Mouse (Mus musculus): ENCODE data around the gene Ifitm6. TPM values are rescaled to one million over a fixed set of nuclear protein-coding genes. Genes with fewer than 3 reads are reported as not detected.
A peak's percentile ranks its signal among the peaks of the same experiment; 100 is the strongest.
"Not testable (repeated sequence)": the region's sequence is repeated elsewhere in the genome, so short reads cannot be mapped to it uniquely, and the experiment has no call there.

Ifitm6 gene
- polyA plus RNA-seq, 1 experiment from 2014 or later: 53.6 TPM

DNA sequence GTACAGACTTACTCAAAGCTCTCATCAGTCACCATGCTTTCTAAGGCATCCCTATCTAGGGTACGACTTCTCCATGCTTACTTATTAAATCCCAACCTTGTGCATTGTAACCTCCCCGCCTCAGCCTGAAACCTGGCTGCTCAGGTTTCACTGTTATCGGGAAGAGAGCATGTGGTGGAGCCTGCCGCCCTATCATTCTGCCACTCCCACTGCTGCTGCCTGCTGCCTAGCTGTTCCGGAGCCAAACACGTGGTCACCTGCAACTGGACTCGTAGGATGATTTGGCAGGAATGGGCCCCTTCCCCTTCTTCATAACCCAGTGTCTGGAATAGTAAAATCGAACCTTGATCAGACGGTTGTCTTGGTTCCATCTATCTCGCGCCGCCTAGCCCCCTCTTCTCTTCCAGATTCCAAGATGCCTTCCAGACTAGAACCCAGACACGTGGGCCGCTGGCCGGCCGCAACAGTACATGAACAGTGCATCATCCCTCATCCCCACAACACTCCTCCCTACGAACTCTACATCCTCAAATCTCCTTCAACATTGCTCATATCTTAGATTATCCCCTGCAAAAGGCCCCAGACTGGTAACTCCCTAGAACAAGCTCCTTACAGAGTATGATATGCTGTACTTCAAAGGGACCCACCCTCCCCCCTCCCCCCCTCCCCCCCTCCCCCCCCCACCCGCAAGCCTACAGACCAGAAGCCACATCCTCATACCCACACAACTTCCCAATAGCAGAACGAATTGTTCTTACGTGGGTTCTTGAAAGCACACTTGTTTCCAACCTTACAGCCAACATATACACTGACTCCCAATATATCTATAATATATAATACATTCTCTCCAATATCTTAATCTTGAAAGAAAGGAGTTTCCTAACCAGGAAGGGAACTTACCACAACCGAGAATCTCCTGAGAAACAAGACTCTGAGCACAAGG lies 20.6 kb upstream of the Ifitm6 start:
- 49% methylated on average over 20 of the region's 21 CpGs for WGBS (ENCODE audit: insufficient replicate concordance)
- Histone ChIP-seq H3K4me2 (ENCODE audit: low read depth, low read length) (peak overlapping the region; percentile 14; the same call in 1 of the 2 replicates), H3K27ac (ENCODE audit: low read depth) (peak overlapping the region; percentile 69), H3K9ac (replicated peaks) (no peak overlapping the region), H3K27me3 (ENCODE audit: insufficient read depth, low read length) (no peaks in the 10 kb centered on the region), H3K4me3 (ENCODE audit: low read depth, low read length) (no peak overlapping the region), H3K9me3 (ENCODE audit: low read length) (no peaks in the 10 kb centered on the region), H3K36me3 (replicated peaks; ENCODE audit: insufficient read depth, low read length) (no peaks in the 10 kb centered on the region), H3K4me1 (ENCODE audit: insufficient read depth) (peaks cover 20% of the 10 kb centered on the region)
- no peak for TF ChIP-seq EP300 (IDR thresholded peaks at IDR 0.05; ENCODE audit: low read depth)
- TF ChIP-seq CTCF (IDR thresholded peaks at IDR 0.05; ENCODE audit: low read depth): no peak
- DNase-seq: peak; percentile 14
- peak; percentile 33; the same call in 1 of the 2 replicates for ATAC-seq

DNA sequence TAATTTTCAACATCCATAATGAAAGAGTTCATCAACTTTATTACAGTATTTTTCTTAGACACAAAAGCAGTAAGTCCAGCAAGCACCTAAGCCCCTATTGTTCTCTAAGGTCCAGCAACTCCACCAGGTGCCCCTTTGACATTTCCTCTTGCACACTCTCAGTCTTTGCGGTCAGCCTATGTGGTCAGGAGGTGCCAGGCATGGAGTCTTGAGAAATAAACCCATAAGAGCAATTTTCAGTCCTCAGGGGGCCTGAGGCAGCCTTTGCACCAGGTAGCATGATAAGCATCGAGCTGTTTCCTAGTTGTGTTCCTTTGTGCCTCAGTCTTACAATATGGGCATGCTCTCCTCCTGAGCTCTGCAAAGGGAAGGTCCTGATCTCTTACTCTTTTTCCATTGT lies 18.9 kb upstream of the Ifitm6 start:
- not testable (repeated sequence) for H3K36me3 ChIP-seq (replicated peaks; ENCODE audit: insufficient read depth, low read length); H3K9ac ChIP-seq (replicated peaks); H3K4me3 ChIP-seq (ENCODE audit: low read depth, low read length); ATAC-seq; H3K9me3 ChIP-seq (ENCODE audit: low read length); H3K27ac ChIP-seq (ENCODE audit: low read depth); DNase-seq; H3K4me2 ChIP-seq (ENCODE audit: low read depth, low read length); H3K27me3 ChIP-seq (ENCODE audit: insufficient read depth, low read length)
- WGBS (ENCODE audit: insufficient replicate concordance): 37% methylated on average over 1 of the region's 2 CpGs
- peaks cover 17% of the 10 kb centered on the region for H3K4me1 ChIP-seq (ENCODE audit: insufficient read depth)

DNA sequence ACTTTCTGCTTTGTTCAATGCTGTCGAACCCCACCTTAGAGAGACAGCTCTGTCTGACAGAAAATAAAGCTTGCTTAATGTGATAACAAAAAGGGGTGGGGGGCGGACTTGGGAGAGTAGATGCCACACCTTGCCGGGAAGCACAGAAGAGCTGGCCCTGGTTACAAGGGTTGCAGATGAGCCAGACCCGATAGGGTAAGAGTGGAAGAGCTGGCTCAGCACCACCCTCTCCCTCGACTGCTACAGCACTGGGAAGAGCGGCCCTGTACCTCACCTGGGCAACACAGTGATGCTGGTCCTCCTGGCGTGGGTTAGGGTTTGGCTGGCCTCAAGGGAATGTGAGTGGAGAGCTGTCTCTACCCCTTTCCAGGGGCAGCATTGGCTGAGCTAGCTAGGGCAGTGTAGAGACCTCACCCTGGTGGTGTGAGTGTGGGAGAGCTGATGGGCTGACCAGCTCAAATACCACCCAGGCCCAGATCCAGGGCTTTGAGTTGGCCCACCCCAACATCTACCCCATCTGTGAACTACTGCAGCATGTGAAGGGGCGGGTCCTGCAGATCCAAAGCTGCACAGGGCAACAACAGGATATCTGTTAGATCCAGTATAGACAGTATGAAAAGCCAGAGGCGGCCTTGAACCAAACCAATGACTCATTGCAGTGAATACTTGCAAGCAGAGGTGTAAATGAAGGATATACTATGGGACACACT lies 14.9 kb upstream of the Ifitm6 start:
- WGBS (ENCODE audit: insufficient replicate concordance): 61% methylated on average over 9 of the region's 9 CpGs
- H3K9me3 ChIP-seq (ENCODE audit: low read length): no peaks in the 10 kb centered on the region
- H3K36me3 ChIP-seq (replicated peaks; ENCODE audit: insufficient read depth, low read length): no peaks in the 10 kb centered on the region
- ATAC-seq (peak; percentile 40; the same call in 1 of the 2 replicates), DNase-seq (no peak)
- H3K9ac ChIP-seq (replicated peaks): no peak overlapping the region
- no peak overlapping the region for H3K27ac ChIP-seq (ENCODE audit: low read depth)
- H3K4me3 ChIP-seq (ENCODE audit: low read depth, low read length): no peak overlapping the region
- TF ChIP-seq EP300 (IDR thresholded peaks at IDR 0.05; ENCODE audit: low read depth) (no peak), CTCF (IDR thresholded peaks at IDR 0.05; ENCODE audit: low read depth) (no peak)
- H3K4me1 ChIP-seq (ENCODE audit: insufficient read depth): peaks cover 4% of the 10 kb centered on the region; the same call in 1 of the 2 replicates
- no peaks in the 10 kb centered on the region for H3K27me3 ChIP-seq (ENCODE audit: insufficient read depth, low read length)
- no peak overlapping the region for H3K4me2 ChIP-seq (ENCODE audit: low read depth, low read length)

DNA sequence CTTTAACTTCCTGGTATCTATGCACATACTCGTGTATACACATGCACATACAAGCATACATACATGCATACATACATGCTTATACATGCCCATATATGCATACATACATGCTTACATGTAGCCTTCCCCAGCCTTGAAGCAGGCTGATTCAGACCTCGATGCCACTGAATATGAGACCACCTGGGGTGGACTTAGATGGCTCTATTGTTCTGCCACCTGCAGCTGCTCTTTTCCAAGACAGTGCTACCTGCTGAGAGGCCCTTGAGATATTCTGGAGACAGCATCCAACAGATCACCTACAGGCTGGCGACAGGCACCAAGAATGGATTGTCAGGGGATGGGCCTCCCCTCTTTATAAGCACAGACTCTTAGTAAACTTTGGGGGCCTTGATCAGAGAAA lies 12.7 kb upstream of the Ifitm6 start:
- H3K9me3 ChIP-seq (ENCODE audit: low read length): no peaks in the 10 kb centered on the region
- H3K27me3 ChIP-seq (ENCODE audit: insufficient read depth, low read length): no peaks in the 10 kb centered on the region
- TF ChIP-seq CTCF (IDR thresholded peaks at IDR 0.05; ENCODE audit: low read depth) (no peak), EP300 (IDR thresholded peaks at IDR 0.05; ENCODE audit: low read depth) (no peak)
- ATAC-seq (no peak), DNase-seq (no peak)
- no peak overlapping the region for H3K27ac ChIP-seq (ENCODE audit: low read depth)
- no peak overlapping the region for H3K9ac ChIP-seq (replicated peaks)
- no peaks in the 10 kb centered on the region for H3K36me3 ChIP-seq (replicated peaks; ENCODE audit: insufficient read depth, low read length)
- H3K4me2 ChIP-seq (ENCODE audit: low read depth, low read length): no peak overlapping the region
- H3K4me3 ChIP-seq (ENCODE audit: low read depth, low read length): no peak overlapping the region
- 0 out of 2 replicates have a peak, but pooled peaks cover 3% of the 10 kb centered on the region for H3K4me1 ChIP-seq (ENCODE audit: insufficient read depth)
- WGBS (ENCODE audit: insufficient replicate concordance): 70% methylated on average over 3 of the region's 3 CpGs

DNA sequence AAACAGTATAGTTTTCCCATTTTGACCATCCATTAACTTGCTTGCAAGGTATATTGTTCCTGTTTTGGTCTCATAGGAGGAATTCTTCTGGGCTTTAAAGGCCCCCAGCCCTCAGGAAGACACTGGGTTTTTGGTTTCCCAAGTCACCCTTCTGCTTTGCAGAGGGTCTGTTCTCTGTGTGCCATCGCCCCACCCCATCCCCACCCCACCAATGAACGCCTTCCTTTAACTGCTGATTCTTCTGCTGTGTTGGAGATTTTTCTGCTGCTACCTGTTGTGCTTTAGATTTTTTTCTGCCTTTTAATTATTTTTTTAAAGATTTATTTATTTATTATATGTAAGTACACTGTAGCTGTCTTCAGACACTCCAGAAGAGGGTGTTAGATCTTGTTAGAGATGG lies 11.1 kb upstream of the Ifitm6 start, which contains the start of gene Gm17387:
Gene Gm17387 (plus strand): TSS at position 301 of the 400 bp plus-strand sequence.
- ATAC-seq: no peak
- H3K27me3 ChIP-seq (ENCODE audit: insufficient read depth, low read length): no peaks in the 10 kb centered on the region
- WGBS (ENCODE audit: insufficient replicate concordance): 94% methylated on average over 2 of the region's 2 CpGs

DNA sequence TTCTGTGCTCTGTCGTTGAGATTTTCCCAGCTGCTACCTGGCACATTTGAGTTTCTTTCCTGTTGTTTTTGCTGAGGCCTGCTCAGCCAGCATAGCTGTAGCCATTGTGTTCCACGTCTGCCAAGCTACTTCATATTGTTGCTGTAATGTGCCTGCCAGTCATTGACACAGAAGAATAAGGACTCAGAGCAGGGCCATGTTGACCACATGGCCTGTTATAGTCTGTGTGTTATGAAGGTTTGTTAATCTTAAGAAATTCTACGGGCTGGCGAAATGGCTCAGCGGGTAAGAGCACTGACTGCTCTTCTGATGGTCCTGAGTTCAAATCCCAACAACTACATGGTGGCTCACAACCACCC lies 9.0 kb upstream of the Ifitm6 start:
- peak overlapping the region; percentile 25 for H3K27ac ChIP-seq (ENCODE audit: low read depth)

More for the DNA sequence above, 11.1 kb upstream of the Ifitm6 start, which contains the start of gene Gm17387:
- H3K4me1 ChIP-seq (ENCODE audit: insufficient read depth): 0 out of 2 replicates have a peak, but pooled peaks cover 3% of the 10 kb centered on the region
- H3K9ac ChIP-seq (replicated peaks): no peak within 1 kb of the TSS
- no peak within 1 kb of the TSS for H3K4me3 ChIP-seq (ENCODE audit: low read depth, low read length)
- no peaks in the 10 kb centered on the region for H3K9me3 ChIP-seq (ENCODE audit: low read length)
- no peak within 1 kb of the TSS for H3K4me2 ChIP-seq (ENCODE audit: low read depth, low read length)
- H3K36me3 ChIP-seq (replicated peaks; ENCODE audit: insufficient read depth, low read length): no peaks in the 10 kb centered on the region
- H3K27ac ChIP-seq (ENCODE audit: low read depth): no peak within 1 kb of the TSS
- TF ChIP-seq CTCF (IDR thresholded peaks at IDR 0.05; ENCODE audit: low read depth): no peak
- TF ChIP-seq EP300 (IDR thresholded peaks at IDR 0.05; ENCODE audit: low read depth): no peak
- DNase-seq: no peak

More for the DNA sequence above, 9.0 kb upstream of the Ifitm6 start:
- H3K36me3 ChIP-seq (replicated peaks; ENCODE audit: insufficient read depth, low read length): no peaks in the 10 kb centered on the region
- 66% methylated on average over 5 of the region's 5 CpGs for WGBS (ENCODE audit: insufficient replicate concordance)
- H3K4me1 ChIP-seq (ENCODE audit: insufficient read depth): 0 out of 2 replicates have a peak, but pooled peaks cover 3% of the 10 kb centered on the region
- TF ChIP-seq EP300 (IDR thresholded peaks at IDR 0.05; ENCODE audit: low read depth) (no peak), CTCF (IDR thresholded peaks at IDR 0.05; ENCODE audit: low read depth) (no peak)
- H3K4me3 ChIP-seq (ENCODE audit: low read depth, low read length): no peak overlapping the region
- no peaks in the 10 kb centered on the region for H3K9me3 ChIP-seq (ENCODE audit: low read length)
- no peaks in the 10 kb centered on the region for H3K27me3 ChIP-seq (ENCODE audit: insufficient read depth, low read length)
- H3K9ac ChIP-seq (replicated peaks): no peak overlapping the region
- no peak for DNase-seq
- no peak overlapping the region for H3K4me2 ChIP-seq (ENCODE audit: low read depth, low read length)
- no peak for ATAC-seq

All from liver, postnatal 0 days (tissue).